Mouse (Mus musculus) heart, postnatal 0 days (tissue): ENCODE data around the gene Sik3.

Experiments used
- CTCF ChIP-seq: IDR thresholded peaks from 2 replicates; pipeline ENCODE4 v1.5.1; 2016; ENCODE audit warnings: antibody characterized with exemption, control low read depth, low read depth
- EP300 ChIP-seq: IDR thresholded peaks from 2 replicates; pipeline ENCODE4 v1.6.1; 2016; ENCODE audit warnings: antibody characterized with exemption, low read depth

- no peak for TF ChIP-seq CTCF
- TF ChIP-seq EP300: no peak
These were observed 163.3 kb downstream of the Sik3 start for GRCm38 (mm10) chr9:46175938-46176375.
